Mouse (Mus musculus) midbrain, embryonic 13.5 days (tissue): ENCODE results near the gene Fbln1. TPM values are rescaled to one million over a fixed set of nuclear protein-coding genes. Genes with fewer than 3 reads are reported as not detected.
A peak's percentile ranks its signal among the peaks of the same experiment; 100 is the strongest.

Experiments used
- ATAC-seq: fragments of 200-750 bp; cut with Nextera tagmentation; 2 replicates; pipeline ENCODE4 v1.8.0; 2017; ENCODE audit warnings: mild to moderate bottlenecking, moderate TSS enrichment, moderate library complexity
- H3K27ac ChIP-seq: fragments of 300-500 bp; sonication (generic); 2 replicates; pipeline ENCODE4 v1.5.1; 2015; ENCODE audit warnings: inconsistent platforms, mild to moderate bottlenecking, moderate library complexity
- H3K27me3 ChIP-seq: fragments of 300-500 bp; sonication (generic); 2 replicates; pipeline ENCODE4 v1.6.1; 2015; ENCODE audit warnings: mild to moderate bottlenecking, inconsistent platforms
- H3K36me3 ChIP-seq: fragments of 300-500 bp; sonication (generic); 2 replicates; pipeline ENCODE4 v1.6.1; 2015; ENCODE audit warnings: mild to moderate bottlenecking, inconsistent platforms
- H3K4me1 ChIP-seq: fragments of 300-500 bp; sonication (generic); replicated peaks from 2 replicates; pipeline ENCODE4 v1.6.1; 2015; ENCODE audit warnings: inconsistent platforms
- H3K4me2 ChIP-seq: fragments of 300-500 bp; sonication (generic); replicated peaks from 2 replicates; pipeline ENCODE4 v1.6.1; 2015; ENCODE audit warnings: moderate library complexity, mild to moderate bottlenecking, inconsistent platforms
- H3K4me3 ChIP-seq: fragments of 300-500 bp; sonication (generic); replicated peaks from 2 replicates; pipeline ENCODE4 v1.5.1; 2015; ENCODE audit warnings: mild to moderate bottlenecking, inconsistent platforms
- H3K9ac ChIP-seq: fragments of 300-500 bp; sonication (generic); replicated peaks from 2 replicates; pipeline ENCODE4 v1.6.1; 2015; ENCODE audit warnings: mild to moderate bottlenecking, inconsistent platforms
- H3K9me3 ChIP-seq: fragments of 300-500 bp; sonication (generic); 2 replicates; pipeline ENCODE4 v1.6.1; 2016; ENCODE audit warnings: mild to moderate bottlenecking, inconsistent platforms
- WGBS: fragments of 180-500 bp; shearing (Covaris S2); methylation state at CpG from one replicate; pipeline ENCODE4 v1.1.7; 2015; 5-methylcytosine and 5-hydroxymethylcytosine counted together
- polyA plus RNA-seq: library from polyadenylated mRNA; unstranded; fragments of >200 nt; fragmentation: Nextera tagmentation; extraction: Ambion mirVana; gene quantifications from 2 replicates; pipeline ENCODE4 v1.2.1, GENCODE M21; 2015

The Fbln1 gene
- polyA plus RNA-seq, 1 experiment from 2014 or later = 53.9 TPM

- WGBS = 0% methylated on average over 2 of the region's 2 CpGs
- Histone ChIP-seq H3K27me3 (peaks cover 23% of the 10 kb centered on the region), H3K4me3 (peak overlapping the region; percentile 51), H3K9ac (no peak overlapping the region; the same call in 1 of the 2 replicates), H3K4me2 (peak overlapping the region; percentile 83), H3K27ac (peak overlapping the region; percentile 75), H3K9me3 (no peaks in the 10 kb centered on the region; the same call in 1 of the 2 replicates), H3K36me3 (peaks cover 10% of the 10 kb centered on the region; the same call in 1 of the 2 replicates), H3K4me1 (peaks cover 30% of the 10 kb centered on the region)
- ATAC-seq = peak; percentile 43; the same call in 1 of the 2 replicates
Observed at GRCm38 (mm10) chr15:85207763-85208162, 2.0 kb downstream of the Fbln1 start.

- ATAC-seq = no peak
- peak overlapping the region; percentile 83 for H3K4me2 ChIP-seq
- peak overlapping the region; percentile 51; the same call in 1 of the 2 replicates for H3K4me3 ChIP-seq
- peaks cover 10% of the 10 kb centered on the region; the same call in 1 of the 2 replicates for H3K36me3 ChIP-seq
- H3K9me3 ChIP-seq = no peaks in the 10 kb centered on the region; the same call in 1 of the 2 replicates
- WGBS = 11% methylated on average over 10 of the region's 10 CpGs
- H3K27me3 ChIP-seq = peaks cover 20% of the 10 kb centered on the region
- H3K4me1 ChIP-seq = peaks cover 30% of the 10 kb centered on the region
- peak overlapping the region; percentile 41; the same call in 1 of the 2 replicates for H3K9ac ChIP-seq
- H3K27ac ChIP-seq = peak overlapping the region; percentile 75
Observed at GRCm38 (mm10) chr15:85208332-85208731, 2.6 kb downstream of the Fbln1 start.

- Histone ChIP-seq H3K4me2 (no peak overlapping the region), H3K4me1 (peaks cover 30% of the 10 kb centered on the region), H3K4me3 (no peak overlapping the region), H3K27ac (no peak overlapping the region), H3K9me3 (no peaks in the 10 kb centered on the region; the same call in 1 of the 2 replicates), H3K36me3 (peaks cover 12% of the 10 kb centered on the region; the same call in 1 of the 2 replicates), H3K9ac (no peak overlapping the region), H3K27me3 (peaks cover 10% of the 10 kb centered on the region)
- no peak for ATAC-seq
- WGBS = 89% methylated on average over 3 of the region's 3 CpGs
Observed at GRCm38 (mm10) chr15:85209341-85209740, 3.6 kb downstream of the Fbln1 start.

GRCm38 (mm10) chr15:85210686-85211085 lies 4.9 kb downstream of the Fbln1 start:
- no peak for ATAC-seq
- Histone ChIP-seq H3K9ac (no peak overlapping the region), H3K4me1 (peaks cover 28% of the 10 kb centered on the region), H3K27me3 (no peaks in the 10 kb centered on the region), H3K4me3 (no peak overlapping the region), H3K4me2 (no peak overlapping the region), H3K27ac (no peak overlapping the region), H3K9me3 (peaks cover 9% of the 10 kb centered on the region), H3K36me3 (peaks cover 24% of the 10 kb centered on the region)
- WGBS = 90% methylated on average over 12 of the region's 12 CpGs

GRCm38 (mm10) chr15:85211101-85211760 lies 5.5 kb downstream of the Fbln1 start:
- WGBS = 98% methylated on average over 18 of the region's 18 CpGs

GRCm38 (mm10) chr15:85216069-85216813 lies 10.5 kb downstream of the Fbln1 start:
- ATAC-seq = no peak

More at GRCm38 (mm10) chr15:85211101-85211760, 5.5 kb downstream of the Fbln1 start:
- Histone ChIP-seq H3K9ac (no peak overlapping the region), H3K9me3 (peaks cover 14% of the 10 kb centered on the region), H3K27ac (no peak overlapping the region), H3K4me3 (no peak overlapping the region), H3K36me3 (peaks cover 30% of the 10 kb centered on the region), H3K27me3 (no peaks in the 10 kb centered on the region), H3K4me1 (peaks cover 23% of the 10 kb centered on the region), H3K4me2 (no peak overlapping the region)
- no peak for ATAC-seq

GRCm38 (mm10) chr15:85218617-85219265 lies 13.0 kb downstream of the Fbln1 start:
- no peak overlapping the region for H3K4me3 ChIP-seq
- H3K27ac ChIP-seq = no peak overlapping the region
- H3K4me2 ChIP-seq = no peak overlapping the region
- no peak for ATAC-seq
- H3K9me3 ChIP-seq = peaks cover 15% of the 10 kb centered on the region
- no peak overlapping the region for H3K9ac ChIP-seq
- no peaks in the 10 kb centered on the region for H3K27me3 ChIP-seq
- peaks cover 3% of the 10 kb centered on the region; the same call in 1 of the 2 replicates for H3K4me1 ChIP-seq
- peaks cover 27% of the 10 kb centered on the region for H3K36me3 ChIP-seq
- WGBS = 89% methylated on average over 5 of the region's 5 CpGs

More at GRCm38 (mm10) chr15:85216069-85216813, 10.5 kb downstream of the Fbln1 start:
- H3K4me3 ChIP-seq = no peak overlapping the region
- peaks cover 3% of the 10 kb centered on the region; the same call in 1 of the 2 replicates for H3K4me1 ChIP-seq
- H3K4me2 ChIP-seq = no peak overlapping the region
- no peak overlapping the region for H3K9ac ChIP-seq
- H3K27me3 ChIP-seq = no peaks in the 10 kb centered on the region
- no peak overlapping the region for H3K27ac ChIP-seq
- 97% methylated on average over 7 of the region's 7 CpGs for WGBS
- peaks cover 15% of the 10 kb centered on the region for H3K9me3 ChIP-seq
- peaks cover 34% of the 10 kb centered on the region for H3K36me3 ChIP-seq

GRCm38 (mm10) chr15:85220371-85220770 lies 14.6 kb downstream of the Fbln1 start:
- Histone ChIP-seq H3K27me3 (no peaks in the 10 kb centered on the region), H3K9ac (no peak overlapping the region)
- WGBS = 93% methylated on average over 6 of the region's 6 CpGs

GRCm38 (mm10) chr15:85221115-85221854 lies 15.5 kb downstream of the Fbln1 start:
- 73% methylated on average over 12 of the region's 12 CpGs for WGBS
- H3K4me3 ChIP-seq = no peak overlapping the region
- no peaks in the 10 kb centered on the region for H3K27me3 ChIP-seq
- no peak overlapping the region for H3K27ac ChIP-seq
- H3K4me1 ChIP-seq = peaks cover 3% of the 10 kb centered on the region; the same call in 1 of the 2 replicates
- H3K9me3 ChIP-seq = peaks cover under 1% of the 10 kb centered on the region; the same call in 1 of the 2 replicates
- no peak overlapping the region for H3K4me2 ChIP-seq
- no peak for ATAC-seq
- H3K36me3 ChIP-seq = peaks cover 19% of the 10 kb centered on the region
- no peak overlapping the region for H3K9ac ChIP-seq

More at GRCm38 (mm10) chr15:85220371-85220770, 14.6 kb downstream of the Fbln1 start:
- Histone ChIP-seq H3K9me3 (peaks cover 9% of the 10 kb centered on the region), H3K36me3 (peaks cover 27% of the 10 kb centered on the region), H3K4me3 (no peak overlapping the region), H3K4me2 (no peak overlapping the region), H3K27ac (no peak overlapping the region), H3K4me1 (peaks cover 3% of the 10 kb centered on the region; the same call in 1 of the 2 replicates)
- ATAC-seq = no peak

GRCm38 (mm10) chr15:85225693-85226092 lies 19.9 kb downstream of the Fbln1 start:
- H3K27me3 ChIP-seq = no peaks in the 10 kb centered on the region
- peaks cover 37% of the 10 kb centered on the region for H3K36me3 ChIP-seq
- H3K4me2 ChIP-seq = no peak overlapping the region
- 98% methylated on average over 3 of the region's 3 CpGs for WGBS
- H3K27ac ChIP-seq = no peak overlapping the region
- ATAC-seq = no peak
- no peak overlapping the region for H3K4me3 ChIP-seq
- H3K4me1 ChIP-seq = peaks cover 3% of the 10 kb centered on the region; the same call in 1 of the 2 replicates
- no peak overlapping the region for H3K9ac ChIP-seq
- H3K9me3 ChIP-seq = no peaks in the 10 kb centered on the region

- Histone ChIP-seq H3K27ac (no peak overlapping the region), H3K27me3 (no peaks in the 10 kb centered on the region), H3K9ac (no peak overlapping the region), H3K4me3 (no peak overlapping the region), H3K36me3 (peaks cover 39% of the 10 kb centered on the region), H3K9me3 (no peaks in the 10 kb centered on the region), H3K4me1 (no peaks in the 10 kb centered on the region), H3K4me2 (no peak overlapping the region)
- WGBS = 87% methylated on average over 7 of the region's 7 CpGs
- no peak for ATAC-seq
Observed at GRCm38 (mm10) chr15:85226841-85227240, 21.1 kb downstream of the Fbln1 start.
